Mouse (Mus musculus) embryonic facial prominence, embryonic 14.5 days (tissue): ENCODE data around the gene Gm42878. TPM values are rescaled to one million over a fixed set of nuclear protein-coding genes. Genes with fewer than 3 reads are reported as not detected.

Experiments used
- ATAC-seq: fragments of 200-750 bp; cut with Nextera tagmentation; 2 replicates; pipeline ENCODE4 v1.8.0; 2017; ENCODE audit warnings: low read depth, moderate number of reproducible peaks, moderate TSS enrichment
- DNase-seq: peaks from one replicate; pipeline ENCODE4 v3.0.0-alpha.2; 2015; ENCODE audit warnings: low spot score
- H3K27ac ChIP-seq: fragments of 300-500 bp; sonication (generic); replicated peaks from 2 replicates; pipeline ENCODE4 v1.5.1; 2014; ENCODE audit warnings: low read depth, mild to moderate bottlenecking, low read length, moderate library complexity
- H3K27me3 ChIP-seq: fragments of 300-500 bp; sonication (generic); replicated peaks from 2 replicates; pipeline ENCODE4 v1.6.1; 2014; ENCODE audit warnings: low read length; ENCODE audit not compliant: control insufficient read depth, insufficient read depth
- H3K36me3 ChIP-seq: fragments of 300-500 bp; sonication (generic); 2 replicates; pipeline ENCODE4 v1.6.1; 2014; ENCODE audit warnings: low read length, mixed read lengths; ENCODE audit not compliant: control insufficient read depth, insufficient read depth
- H3K4me1 ChIP-seq: fragments of 300-500 bp; sonication (generic); 2 replicates; pipeline ENCODE4 v1.6.1; 2014; ENCODE audit warnings: antibody characterized with exemption, low read length; ENCODE audit not compliant: control insufficient read depth, insufficient read depth
- H3K4me2 ChIP-seq: fragments of 300-500 bp; sonication (generic); 2 replicates; pipeline ENCODE4 v1.6.1; 2014; ENCODE audit warnings: low read depth, mild to moderate bottlenecking, low read length, moderate library complexity, mixed read lengths
- H3K4me3 ChIP-seq: fragments of 300-500 bp; sonication (generic); 2 replicates; pipeline ENCODE4 v1.5.1; 2014; ENCODE audit warnings: low read depth, mild to moderate bottlenecking, low read length
- H3K9ac ChIP-seq: fragments of 300-500 bp; sonication (generic); 2 replicates; pipeline ENCODE4 v1.6.1; 2014; ENCODE audit warnings: low read depth, mild to moderate bottlenecking, low read length, moderate library complexity, mixed read lengths
- H3K9me3 ChIP-seq: fragments of 300-500 bp; sonication (generic); 2 replicates; pipeline ENCODE4 v1.6.1; 2016; ENCODE audit warnings: low read length; ENCODE audit not compliant: control insufficient read depth
- WGBS: fragments of 180-500 bp; shearing (Covaris S2); extraction: QIAGEN DNeasy Blood & Tissue Kit; methylation state at CpG from one replicate; pipeline ENCODE4 v1.1.7; 2014; 5-methylcytosine and 5-hydroxymethylcytosine counted together
- polyA plus RNA-seq: library from polyadenylated mRNA; unstranded; fragments of >200 nt; fragmentation: Nextera tagmentation; extraction: Ambion mirVana; gene quantifications from 2 replicates; pipeline ENCODE4 v1.2.1, GENCODE M21; 2014

The Gm42878 gene
- polyA plus RNA-seq, 1 experiment from 2014 or later = not detected

GRCm38 (mm10) chr5:121545793-121546529 is 679 bp upstream of the Gm42878 start, which contains the start of gene Mapkapk5:
Mapkapk5 (minus strand) TSS chr5:121545905.
- H3K4me2 ChIP-seq = peak within 1 kb of the TSS; percentile 82
- H3K9ac ChIP-seq = peak within 1 kb of the TSS; percentile 96
- H3K27ac ChIP-seq = peak within 1 kb of the TSS; percentile 96
- H3K9me3 ChIP-seq = no peaks in the 10 kb centered on the region
- H3K4me1 ChIP-seq = peaks cover 14% of the 10 kb centered on the region; the same call in 1 of the 2 replicates
- no peaks in the 10 kb centered on the region for H3K36me3 ChIP-seq
- DNase-seq (peak; percentile 97), ATAC-seq (peak; percentile 98)
- peak within 1 kb of the TSS; percentile 97 for H3K4me3 ChIP-seq
- no peaks in the 10 kb centered on the region for H3K27me3 ChIP-seq
- 3% methylated on average over 38 of the region's 55 CpGs for WGBS

GRCm38 (mm10) chr5:121543370-121543769 is 1.9 kb downstream of the Gm42878 start:
- DNase-seq = no peak
- Histone ChIP-seq H3K4me3 (no peak overlapping the region), H3K4me2 (no peak overlapping the region), H3K9ac (no peak overlapping the region), H3K36me3 (peaks cover 7% of the 10 kb centered on the region; the same call in 1 of the 2 replicates), H3K4me1 (peaks cover 14% of the 10 kb centered on the region; the same call in 1 of the 2 replicates), H3K27me3 (no peaks in the 10 kb centered on the region), H3K9me3 (no peaks in the 10 kb centered on the region), H3K27ac (no peak overlapping the region)
- no peak for ATAC-seq
- 82% methylated on average over 3 of the region's 3 CpGs for WGBS

- no peak for DNase-seq
- 88% methylated on average over 7 of the region's 7 CpGs for WGBS
Observed at GRCm38 (mm10) chr5:121541235-121541634, 4.0 kb downstream of the Gm42878 start.

DNA sequence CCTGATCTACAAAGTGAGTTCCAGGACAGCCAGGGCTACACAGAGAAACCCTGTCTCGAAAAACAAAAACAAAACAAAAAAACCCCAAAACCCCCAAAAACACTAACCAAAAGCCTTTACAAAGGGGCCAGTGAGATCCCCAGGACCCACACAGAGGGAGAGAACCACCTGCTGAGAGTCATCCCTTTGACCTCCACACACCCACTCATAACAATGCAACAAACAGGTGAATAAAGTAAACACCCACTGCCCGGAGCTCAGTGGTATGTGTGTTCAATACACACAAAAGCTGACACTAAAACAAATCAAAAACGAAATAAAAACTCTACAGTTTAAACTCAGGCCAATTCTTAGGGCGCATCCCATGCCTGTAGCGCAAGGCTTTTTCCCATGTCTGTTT is 5.2 kb downstream of the Gm42878 start:
- Histone ChIP-seq H3K9me3 (no peaks in the 10 kb centered on the region), H3K27me3 (no peaks in the 10 kb centered on the region), H3K4me1 (peaks cover 14% of the 10 kb centered on the region; the same call in 1 of the 2 replicates), H3K9ac (no peak overlapping the region), H3K27ac (no peak overlapping the region), H3K36me3 (peaks cover 38% of the 10 kb centered on the region), H3K4me2 (no peak overlapping the region), H3K4me3 (no peak overlapping the region)
- no peak for ATAC-seq
- WGBS = 92% methylated on average over 5 of the region's 5 CpGs
- DNase-seq = no peak

More at GRCm38 (mm10) chr5:121541235-121541634, 4.0 kb downstream of the Gm42878 start:
- Histone ChIP-seq H3K27me3 (no peaks in the 10 kb centered on the region), H3K4me1 (peaks cover 14% of the 10 kb centered on the region; the same call in 1 of the 2 replicates), H3K9ac (no peak overlapping the region), H3K36me3 (peaks cover 27% of the 10 kb centered on the region), H3K4me2 (no peak overlapping the region), H3K27ac (no peak overlapping the region), H3K9me3 (no peaks in the 10 kb centered on the region), H3K4me3 (no peak overlapping the region)
- ATAC-seq = no peak

DNA sequence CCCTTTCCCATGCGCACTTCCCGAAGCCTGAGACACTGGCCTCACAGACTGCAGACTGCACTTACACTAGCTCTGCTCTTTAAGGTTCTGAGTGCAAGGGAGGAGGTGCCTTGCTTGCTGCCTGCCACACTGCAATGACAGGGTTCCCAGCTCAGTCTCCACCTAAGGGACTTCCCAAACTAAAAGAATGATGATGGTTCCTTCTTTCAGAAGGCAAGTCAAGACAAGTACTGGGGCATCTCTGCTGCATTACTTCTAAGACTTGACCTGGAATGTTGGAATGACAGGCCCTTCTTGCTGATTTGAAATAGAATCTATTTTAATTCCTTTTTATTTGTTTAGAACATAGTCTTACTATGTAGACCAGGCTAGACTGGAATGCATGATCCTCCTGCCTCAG is 7.7 kb downstream of the Gm42878 start:
- 88% methylated on average over 2 of the region's 2 CpGs for WGBS
- Histone ChIP-seq H3K9ac (no peak overlapping the region), H3K36me3 (peaks cover 62% of the 10 kb centered on the region), H3K27ac (no peak overlapping the region), H3K4me2 (no peak overlapping the region), H3K27me3 (no peaks in the 10 kb centered on the region), H3K4me3 (no peak overlapping the region), H3K4me1 (no peaks in the 10 kb centered on the region), H3K9me3 (no peaks in the 10 kb centered on the region)
- DNase-seq (no peak), ATAC-seq (no peak)

GRCm38 (mm10) chr5:121536921-121537555 is 8.2 kb downstream of the Gm42878 start:
- Histone ChIP-seq H3K9me3 (no peaks in the 10 kb centered on the region), H3K27me3 (no peaks in the 10 kb centered on the region), H3K36me3 (peaks cover 67% of the 10 kb centered on the region), H3K4me2 (no peak overlapping the region), H3K4me3 (no peak overlapping the region), H3K27ac (no peak overlapping the region), H3K9ac (no peak overlapping the region), H3K4me1 (no peaks in the 10 kb centered on the region)
- no peak for ATAC-seq
- 73% methylated on average over 7 of the region's 7 CpGs for WGBS
- no peak for DNase-seq

DNA sequence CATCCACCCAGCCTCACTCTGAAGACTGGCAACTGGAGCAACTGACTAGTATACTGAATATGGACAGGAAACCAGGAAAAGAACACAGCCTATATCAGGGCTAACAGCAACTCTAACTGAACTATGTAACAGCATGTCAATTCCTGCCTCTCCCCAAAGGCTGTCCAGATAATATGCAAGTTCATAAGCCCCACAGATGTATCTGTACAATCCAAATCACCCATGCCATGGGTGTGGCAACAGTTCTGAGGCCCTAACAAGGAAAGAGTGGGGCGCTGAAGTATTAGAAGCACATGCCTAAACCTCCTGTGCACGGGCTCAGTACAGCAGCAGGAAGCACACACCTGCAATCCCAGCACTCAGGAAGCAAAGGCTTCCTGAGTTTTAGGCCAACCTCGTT is 10.2 kb downstream of the Gm42878 start:
- WGBS = 80% methylated on average over 3 of the region's 3 CpGs
- H3K36me3 ChIP-seq = peaks cover 85% of the 10 kb centered on the region
- ATAC-seq = no peak

GRCm38 (mm10) chr5:121534521-121534920 is 10.8 kb downstream of the Gm42878 start:
- ATAC-seq = no peak
- DNase-seq = no peak
- Histone ChIP-seq H3K36me3 (peaks cover 89% of the 10 kb centered on the region), H3K4me3 (no peak overlapping the region), H3K9me3 (no peaks in the 10 kb centered on the region), H3K27ac (no peak overlapping the region), H3K4me2 (no peak overlapping the region), H3K4me1 (no peaks in the 10 kb centered on the region), H3K27me3 (no peaks in the 10 kb centered on the region), H3K9ac (no peak overlapping the region)
- WGBS = 96% methylated on average over 5 of the region's 5 CpGs

More for the DNA sequence above, 10.2 kb downstream of the Gm42878 start:
- Histone ChIP-seq H3K27ac (no peak overlapping the region), H3K9me3 (no peaks in the 10 kb centered on the region), H3K4me1 (no peaks in the 10 kb centered on the region), H3K4me2 (no peak overlapping the region), H3K4me3 (no peak overlapping the region), H3K9ac (no peak overlapping the region), H3K27me3 (no peaks in the 10 kb centered on the region)
- DNase-seq = no peak
